Mouse (Mus musculus) megakaryocyte progenitor cell, adult 5-6 weeks (primary cell): Measurements from ENCODE around the gene Slc9a6. TPM values are rescaled to one million over a fixed set of nuclear protein-coding genes. Genes with fewer than 3 reads are reported as not detected.

Source experiments
- total RNA-seq, 2 experiments: library from RNA; stranded (forward) in 1 of 2; stranded (reverse) in 1 of 2; fragments of 157-497, 149-512 nt in 1 of 2; fragments of 200-1000 nt in 1 of 2; gene quantifications; 2 replicates each; pipeline versions ENCODE4 v1.2.3 to v1.2.4; 2015 to 2017

Slc9a6 gene
- total RNA-seq, 2 experiments from 2014 or later = 6.2 to 8.8 TPM

Other genes starting within 250 kb of the Slc9a6 start
- gene Smim10l2a, start 235.2 kb upstream of the Slc9a6 start, total RNA-seq (2015) = 0.07 and 0.22 TPM in 2 replicates
- 0.74 and 0.83 TPM in 2 replicates for gene Smim10l2a, start 235.2 kb upstream of the Slc9a6 start, total RNA-seq (2017)
- 2.4 TPM in 1 of 2 replicates, not detected in the other for gene Gm2174, start 161.8 kb upstream of the Slc9a6 start, total RNA-seq (2015)
- gene Gm2174, start 161.8 kb upstream of the Slc9a6 start, total RNA-seq (2017) = 129 and 175 TPM in 2 replicates
- gene Ints6l, start 154.9 kb upstream of the Slc9a6 start, total RNA-seq (2015) = 99.4 and 104 TPM in 2 replicates
- gene Ints6l, start 154.9 kb upstream of the Slc9a6 start, total RNA-seq (2017) = 44.3 and 63.7 TPM in 2 replicates
- gene Gm10477, start 85.0 kb upstream of the Slc9a6 start, total RNA-seq (2015) = not detected in 2 replicates
- not detected in 2 replicates for gene Gm10477, start 85.0 kb upstream of the Slc9a6 start, total RNA-seq (2017)
- not detected in 2 replicates for gene Gm648, start 60.2 kb upstream of the Slc9a6 start, total RNA-seq (2015)
- gene Gm648, start 60.2 kb upstream of the Slc9a6 start, total RNA-seq (2017) = not detected in 2 replicates
- gene Mmgt1, start 11.7 kb upstream of the Slc9a6 start, total RNA-seq (2015) = 27.2 and 27.8 TPM in 2 replicates
- 24.0 and 24.4 TPM in 2 replicates for gene Mmgt1, start 11.7 kb upstream of the Slc9a6 start, total RNA-seq (2017)
- 0.34 and 0.72 TPM in 2 replicates for gene Fhl1, start 122.0 kb downstream of the Slc9a6 start, total RNA-seq (2015)
- 0.44 TPM in 1 of 2 replicates, not detected in the other for gene Fhl1, start 122.0 kb downstream of the Slc9a6 start, total RNA-seq (2017)
- 10.3 and 11.3 TPM in 2 replicates for gene Map7d3, start 212.6 kb downstream of the Slc9a6 start, total RNA-seq (2015)
- 3.1 and 4.4 TPM in 2 replicates for gene Map7d3, start 212.6 kb downstream of the Slc9a6 start, total RNA-seq (2017)